Mouse (Mus musculus): ENCODE data around the gene Tie1. TPM values are rescaled to one million over a fixed set of nuclear protein-coding genes. Genes with fewer than 3 reads are reported as not detected.
A peak's percentile ranks its signal among the peaks of the same experiment; 100 is the strongest.
"Not testable (repeated sequence)": the region's sequence is repeated elsewhere in the genome, so short reads cannot be mapped to it uniquely, and the experiment has no call there.

Gene Tie1
- 10 to 100 TPM; 36.1 to 41.7 TPM for total RNA-seq (2021)
- long read RNA-seq, experiment 1, full-length matches to known transcripts, result 41 of 69 reads
- long read RNA-seq, experiment 1, partial matches to known transcripts, result 14 of 69 reads
- long read RNA-seq, experiment 1, other reads (novel, unspliced or antisense), result 14 of 69 reads
- long read RNA-seq, experiment 2, full-length matches to known transcripts, result 61 of 100 reads
- long read RNA-seq, experiment 2, partial matches to known transcripts, result 25 of 100 reads
- long read RNA-seq, experiment 2, other reads (novel, unspliced or antisense), result 14 of 100 reads

- peak; percentile 16 to 46 for DNase-seq (ENCODE audit: low spot score in 2 of 2)
Measured at GRCm38 (mm10) chr4:118489717-118490132, at the start of gene Tie1. Gene Tie1 (minus strand): TSS chr4:118490061.

GRCm38 (mm10) chr4:118537801-118538200 lies 47.9 kb upstream of the Tie1 start:
- DNase-seq (ENCODE audit: low spot score in 2 of 2), result no peak

- no peak for DNase-seq (ENCODE audit: low spot score in 2 of 2)
Measured at GRCm38 (mm10) chr4:118535610-118536009, 45.7 kb upstream of the Tie1 start.

GRCm38 (mm10) chr4:118533605-118534004 lies 43.7 kb upstream of the Tie1 start:
- no peak for DNase-seq (ENCODE audit: low spot score in 2 of 2)

GRCm38 (mm10) chr4:118533156-118533555 lies 43.3 kb upstream of the Tie1 start:
- no peak for DNase-seq (ENCODE audit: low spot score in 2 of 2)

- DNase-seq (ENCODE audit: low spot score in 2 of 2), result no peak
Measured at GRCm38 (mm10) chr4:118532663-118533062, 42.8 kb upstream of the Tie1 start.

GRCm38 (mm10) chr4:118527720-118528119 lies 37.9 kb upstream of the Tie1 start:
- DNase-seq (ENCODE audit: low spot score in 2 of 2), result no peak

GRCm38 (mm10) chr4:118527335-118527681 lies 37.4 kb upstream of the Tie1 start:
- DNase-seq (ENCODE audit: low spot score in 2 of 2), result no peak

- DNase-seq (ENCODE audit: low spot score in 2 of 2), result no peak
Measured at GRCm38 (mm10) chr4:118526408-118527334, 36.8 kb upstream of the Tie1 start, which contains the start of gene 2610528J11Rik. Gene 2610528J11Rik (plus strand): TSS chr4:118526999.

GRCm38 (mm10) chr4:118525779-118526178 lies 35.9 kb upstream of the Tie1 start:
- DNase-seq (ENCODE audit: low spot score in 2 of 2), result no peak

- DNase-seq (ENCODE audit: low spot score in 2 of 2), result no peak
Measured at GRCm38 (mm10) chr4:118523976-118524375, 34.1 kb upstream of the Tie1 start.

- no peak for DNase-seq (ENCODE audit: low spot score in 2 of 2)
Measured at GRCm38 (mm10) chr4:118522248-118522647, 32.4 kb upstream of the Tie1 start.

- DNase-seq (ENCODE audit: low spot score in 2 of 2), result no peak
Measured at GRCm38 (mm10) chr4:118518208-118518607, 28.3 kb upstream of the Tie1 start.

- DNase-seq (ENCODE audit: low spot score in 2 of 2), result no peak
Measured at GRCm38 (mm10) chr4:118517497-118518146, 27.8 kb upstream of the Tie1 start.

GRCm38 (mm10) chr4:118516699-118517496 lies 27.0 kb upstream of the Tie1 start:
- no peak for DNase-seq (ENCODE audit: low spot score in 2 of 2)

GRCm38 (mm10) chr4:118509050-118509449 lies 19.2 kb upstream of the Tie1 start:
- no peak for DNase-seq (ENCODE audit: low spot score in 2 of 2)

GRCm38 (mm10) chr4:118507171-118507570 lies 17.3 kb upstream of the Tie1 start:
- DNase-seq (ENCODE audit: low spot score in 2 of 2), result not testable (repeated sequence)

- no peak for DNase-seq (ENCODE audit: low spot score in 2 of 2)
Measured at GRCm38 (mm10) chr4:118505551-118505950, 15.7 kb upstream of the Tie1 start.

- DNase-seq (ENCODE audit: low spot score in 2 of 2), result no peak
Measured at GRCm38 (mm10) chr4:118500792-118501191, 10.9 kb upstream of the Tie1 start.

GRCm38 (mm10) chr4:118500171-118500724 lies 10.4 kb upstream of the Tie1 start:
- no peak for DNase-seq (ENCODE audit: low spot score in 2 of 2)
